Mouse (Mus musculus) CH12.LX (cell line): ENCODE data around the gene Atg16l2. TPM values are rescaled to one million over a fixed set of nuclear protein-coding genes. Genes with fewer than 3 reads are reported as not detected.

ENCODE experiments used
- DNase-seq: peaks from one replicate; pipeline ENCODE4 v3.0.0-alpha.2; 2013; ENCODE audit errors: extremely low read depth
- H3K27ac ChIP-seq: 2 replicates; pipeline ENCODE4 v1.5.1; 2012; ENCODE audit warnings: low read depth, mild to moderate bottlenecking, control low read depth, moderate library complexity; ENCODE audit not compliant: insufficient read depth
- H3K27me3 ChIP-seq: replicated peaks from 2 replicates; pipeline ENCODE3; 2012; ENCODE audit warnings: inconsistent platforms
- H3K36me3 ChIP-seq, 2 experiments: replicated peaks in 1 of 2; 2 replicates each; pipeline versions ENCODE3 to v1.6.1; 2012; ENCODE audit warnings: inconsistent platforms in 1 of 2, low read length in 1 of 2, mild to moderate bottlenecking in 1 of 2, mixed read lengths in 1 of 2, moderate library complexity in 1 of 2; ENCODE audit not compliant: control insufficient read depth in 1 of 2, insufficient read depth in 1 of 2
- H3K4me1 ChIP-seq, 2 experiments: 2 replicates each; pipeline ENCODE4 v1.6.1; 2012; ENCODE audit warnings: inconsistent platforms in 1 of 2, moderate library complexity in 1 of 2; ENCODE audit not compliant: insufficient read depth in 2 of 2, control insufficient read depth in 1 of 2
- H3K4me2 ChIP-seq: 2 replicates; pipeline ENCODE4 v1.6.1; 2012; ENCODE audit warnings: low read depth, mild to moderate bottlenecking, control low read depth; ENCODE audit not compliant: poor library complexity, insufficient read depth, severe bottlenecking
- H3K4me3 ChIP-seq, 3 experiments: fragments of 150-350 bp in 1 of 3; sonication (generic) in 1 of 3; replicated peaks in 1 of 3; 2 replicates each; pipeline versions ENCODE3 to v1.5.1; 2011 to 2012; ENCODE audit warnings: low read depth in 2 of 3, low read length in 2 of 3, mild to moderate bottlenecking in 2 of 3, moderate library complexity in 2 of 3, control low read depth in 1 of 3, improper control_type of control experiment in 1 of 3, inconsistent platforms in 1 of 3, mixed read lengths in 1 of 3; ENCODE audit not compliant: poor library complexity in 1 of 3
- H3K79me2 ChIP-seq: replicated peaks from 2 replicates; pipeline ENCODE4 v1.6.1; 2012; ENCODE audit warnings: mild to moderate bottlenecking, moderate library complexity; ENCODE audit not compliant: control insufficient read depth, poor library complexity, insufficient read depth, severe bottlenecking; ENCODE audit errors: extremely low read depth
- H3K9ac ChIP-seq: 2 replicates; pipeline ENCODE4 v1.6.1; 2012; ENCODE audit warnings: low read depth, mild to moderate bottlenecking, control low read depth, moderate library complexity; ENCODE audit not compliant: insufficient read depth
- H3K9me3 ChIP-seq: replicated peaks from 2 replicates; pipeline ENCODE3; 2012; ENCODE audit warnings: low read length, inconsistent platforms, mixed read lengths
- CHD1 ChIP-seq: IDR thresholded peaks from 2 replicates; pipeline ENCODE4 v1.6.1; 2012; ENCODE audit warnings: low read depth, low read length, improper control_type of control experiment, inconsistent platforms
- CTCF ChIP-seq, 2 experiments: IDR thresholded peaks in 1 of 2; conservative IDR thresholded peaks in 1 of 2; 2 replicates each; pipeline ENCODE4 v1.5.1; 2011 to 2012; ENCODE audit warnings: low read depth in 2 of 2, low read length in 2 of 2, improper control_type of control experiment in 1 of 2, inconsistent platforms in 1 of 2, mild to moderate bottlenecking in 1 of 2, moderate library complexity in 1 of 2
- EP300 ChIP-seq: IDR thresholded peaks from 2 replicates; pipeline ENCODE4 v1.6.1; 2011; ENCODE audit warnings: low read length, improper control_type of control experiment
- ETS1 ChIP-seq: conservative IDR thresholded peaks from 2 replicates; pipeline ENCODE4 v1.6.1; 2012; ENCODE audit warnings: low read depth, mild to moderate bottlenecking, inconsistent platforms, low read length, improper control_type of control experiment, moderate library complexity
- GABPA ChIP-seq: IDR thresholded peaks from 2 replicates; pipeline ENCODE4 v1.6.1; 2012; ENCODE audit warnings: low read depth, low read length, improper control_type of control experiment, inconsistent platforms; ENCODE audit not compliant: insufficient replicate concordance
- HCFC1 ChIP-seq: IDR thresholded peaks from 2 replicates; pipeline ENCODE4 v1.6.1; 2012; ENCODE audit warnings: low read depth, mild to moderate bottlenecking, inconsistent platforms, low read length, improper control_type of control experiment
- IRF4 ChIP-seq: IDR thresholded peaks from 2 replicates; pipeline ENCODE4 v1.6.1; 2014; ENCODE audit warnings: low read depth, mild to moderate bottlenecking, inconsistent platforms, low read length, improper control_type of control experiment
- JUN ChIP-seq: IDR thresholded peaks from 2 replicates; pipeline ENCODE4 v1.6.1; 2011; ENCODE audit warnings: low read depth, mild to moderate bottlenecking, low read length, improper control_type of control experiment, moderate library complexity; ENCODE audit not compliant: insufficient read depth
- MAFK ChIP-seq: IDR thresholded peaks from 2 replicates; pipeline ENCODE4 v1.6.1; 2011; ENCODE audit warnings: low read length, improper control_type of control experiment; ENCODE audit not compliant: insufficient replicate concordance
- MXI1 ChIP-seq: IDR thresholded peaks from 2 replicates; pipeline ENCODE4 v1.6.1; 2011; ENCODE audit warnings: mild to moderate bottlenecking, low read depth, low read length, improper control_type of control experiment
- MYC ChIP-seq: IDR thresholded peaks from 2 replicates; pipeline ENCODE4 v1.6.1; 2011; ENCODE audit warnings: low read depth, mild to moderate bottlenecking, improper control_type of control experiment, low read length
- NELFE ChIP-seq: IDR thresholded peaks from 2 replicates; pipeline ENCODE4 v1.6.1; 2011; ENCODE audit warnings: low read depth, low read length, improper control_type of control experiment
- PAX5 ChIP-seq: IDR thresholded peaks from 2 replicates; pipeline ENCODE4 v1.6.1; 2012; ENCODE audit warnings: low read length, inconsistent platforms, mixed read lengths
- POLR2A ChIP-seq: IDR thresholded peaks from 2 replicates; pipeline ENCODE4 v1.6.1; 2011; ENCODE audit warnings: low read depth, mild to moderate bottlenecking, improper control_type of control experiment, low read length
- POLR2AphosphoS2 ChIP-seq: IDR thresholded peaks from 2 replicates; pipeline ENCODE4 v1.6.1; 2011; ENCODE audit warnings: low read depth, low read length, improper control_type of control experiment
- RAD21 ChIP-seq: IDR thresholded peaks from 2 replicates; pipeline ENCODE4 v1.6.1; 2011; ENCODE audit warnings: low read depth, mild to moderate bottlenecking, low read length, improper control_type of control experiment, moderate library complexity
- RCOR1 ChIP-seq: conservative IDR thresholded peaks from 2 replicates; pipeline ENCODE4 v1.6.1; 2012; ENCODE audit warnings: low read depth, mild to moderate bottlenecking, inconsistent platforms, low read length, improper control_type of control experiment
- SIN3A ChIP-seq: IDR thresholded peaks from 2 replicates; pipeline ENCODE4 v1.6.1; 2012; ENCODE audit warnings: low read length, improper control_type of control experiment, inconsistent platforms
- TCF12 ChIP-seq: IDR thresholded peaks from 2 replicates; pipeline ENCODE4 v1.6.1; 2014; ENCODE audit warnings: low read depth, mild to moderate bottlenecking, inconsistent platforms, low read length, improper control_type of control experiment
- USF1 ChIP-seq: IDR thresholded peaks from 2 replicates; pipeline ENCODE4 v1.6.1; 2014; ENCODE audit warnings: low read depth, mild to moderate bottlenecking, inconsistent platforms, low read length, improper control_type of control experiment
- USF2 ChIP-seq: conservative IDR thresholded peaks from 2 replicates; pipeline ENCODE4 v1.6.1; 2011; ENCODE audit warnings: low read depth, low read length, improper control_type of control experiment
- ZC3H11A ChIP-seq: IDR thresholded peaks from 2 replicates; pipeline ENCODE4 v1.6.1; 2012; ENCODE audit warnings: low read depth, mild to moderate bottlenecking, inconsistent platforms, low read length, improper control_type of control experiment
- ZKSCAN1 ChIP-seq: IDR thresholded peaks from 2 replicates; pipeline ENCODE4 v1.6.1; 2012; ENCODE audit warnings: low read depth, inconsistent platforms, low read length, improper control_type of control experiment, borderline replicate concordance
- ZMIZ1 ChIP-seq: IDR thresholded peaks from 2 replicates; pipeline ENCODE4 v1.6.1; 2012; ENCODE audit warnings: low read depth, mild to moderate bottlenecking, inconsistent platforms, low read length, improper control_type of control experiment
- ZNF384 ChIP-seq: IDR thresholded peaks from 2 replicates; pipeline ENCODE4 v1.6.1; 2012; ENCODE audit warnings: low read depth, low read length, improper control_type of control experiment, inconsistent platforms
- dilution Hi-C: fragments of 300-500 bp; cut with MboI; formaldehyde crosslinking; loops from 2 replicates; pipeline ENCODE4 v1.14.3; 2020; ENCODE audit warnings: low sequenced_read_pairs; ENCODE audit not compliant: extremely low pct_unique_long_range_greater_than_20kb, extremely low pct_ligation_motif_present
- in situ Hi-C: fragments of 300-500 bp; cut with MboI; formaldehyde crosslinking; loops from 3 replicates; pipeline ENCODE4 v1.14.3; 2019; ENCODE audit warnings: low sequenced_read_pairs, low pct_ligation_motif_present, low pct_unique_long_range_greater_than_20kb, mixed read lengths
- polyA plus RNA-seq: library from polyadenylated mRNA; unstranded; fragments of >175 nt; gene quantifications from 2 replicates; pipeline ENCODE4 v1.2.1, GENCODE M21; 2012; ENCODE audit warnings: low read depth; ENCODE audit not compliant: insufficient read length
- total RNA-seq, 2 experiments: library from RNA; depleted of rRNA; stranded (reverse); fragments of 300-350 nt in 1 of 2; fragments of >200 nt in 1 of 2; gene quantifications; 2 replicates each; pipeline ENCODE4 v1.2.3; 2012 to 2014

The Atg16l2 gene
- total and polyA plus RNA-seq, 3 experiments: 12.7 to 43.8 (median 15.4) TPM

GRCm38 (mm10) chr7:101346991-101347390 lies 44.9 kb upstream of the Atg16l2 start:
- Histone ChIP-seq H3K4me2 (no peak overlapping the region), H3K27ac (no peak overlapping the region), H3K9me3 (no peaks in the 10 kb centered on the region), H3K79me2 (no peaks in the 10 kb centered on the region; the same call in 1 of the 2 replicates), H3K27me3 (no peaks in the 10 kb centered on the region), H3K4me3 (no peak overlapping the region), H3K4me1 (peaks cover 22 to 59% of the 10 kb centered on the region in 2 experiments), H3K9ac (no peak overlapping the region), H3K36me3 (peaks cover 0 to 17% of the 10 kb centered on the region in 2 experiments)
- DNase-seq: no peak
- in situ Hi-C loops: no loop called here
- dilution Hi-C loops: no loop called here
- TF ChIP-seq NELFE: no peak
- TF ChIP-seq IRF4: no peak
- no peak for TF ChIP-seq EP300
- TF ChIP-seq ZC3H11A: no peak
- no peak for TF ChIP-seq PAX5
- no peak for TF ChIP-seq RCOR1
- TF ChIP-seq RAD21: no peak
- no peak for TF ChIP-seq USF2
- TF ChIP-seq JUN: no peak
- no peak for TF ChIP-seq ZMIZ1
- TF ChIP-seq ETS1: no peak
- TF ChIP-seq CTCF (conservative IDR thresholded peaks at IDR 0.05 in 1 of 2, IDR thresholded peaks at IDR 0.05 in 1 of 2; ENCODE audit: low read depth in 2 of 2, low read length in 2 of 2): no peak
- TF ChIP-seq ZNF384: no peak
- no peak for TF ChIP-seq ZKSCAN1
- TF ChIP-seq MYC: no peak
- no peak for TF ChIP-seq MAFK
- TF ChIP-seq GABPA: no peak

DNA sequence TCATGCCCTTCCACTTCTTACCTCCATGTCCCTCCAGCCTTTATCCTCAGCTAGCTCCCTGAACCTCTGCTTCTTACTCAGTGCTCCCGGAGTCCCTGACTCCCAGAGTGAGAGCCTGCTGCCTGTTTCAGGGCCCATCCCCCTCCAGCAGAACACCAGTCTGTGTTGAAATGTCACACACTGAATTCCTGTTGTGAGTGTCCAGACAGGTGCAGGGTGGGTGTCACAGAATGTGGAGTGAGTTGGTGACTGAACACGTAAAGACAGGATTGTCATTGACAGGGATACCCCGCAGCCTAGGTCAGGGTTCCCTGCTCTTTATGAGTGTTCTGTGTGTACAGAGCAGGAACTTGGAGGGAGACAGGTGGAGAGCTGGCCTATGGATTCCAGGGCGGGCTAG lies 42.8 kb upstream of the Atg16l2 start:
- Histone ChIP-seq H3K27ac (no peak overlapping the region), H3K9me3 (no peaks in the 10 kb centered on the region), H3K4me2 (no peak overlapping the region), H3K4me1 (peaks cover 24 to 71% of the 10 kb centered on the region in 2 experiments), H3K27me3 (no peaks in the 10 kb centered on the region), H3K9ac (no peak overlapping the region), H3K79me2 (no peaks in the 10 kb centered on the region; the same call in 1 of the 2 replicates), H3K36me3 (peaks cover 0 to 8% of the 10 kb centered on the region in 2 experiments), H3K4me3 (no peak overlapping the region)
- TF ChIP-seq USF1: no peak
- TF ChIP-seq SIN3A: no peak
- TF ChIP-seq HCFC1: no peak
- TF ChIP-seq EP300: no peak
- TF ChIP-seq MXI1: no peak
- TF ChIP-seq POLR2AphosphoS2: no peak
- TF ChIP-seq GABPA: no peak
- no peak for TF ChIP-seq ZNF384
- TF ChIP-seq RCOR1: no peak
- TF ChIP-seq NELFE: no peak
- no peak for TF ChIP-seq TCF12
- TF ChIP-seq ZMIZ1: no peak
- TF ChIP-seq POLR2A: no peak
- TF ChIP-seq CHD1: no peak
- dilution Hi-C loops: no loop called here
- in situ Hi-C loops: no loop called here
- DNase-seq: no peak
